Mouse (Mus musculus) heart, postnatal 4 days (tissue): Measurements from ENCODE around the gene Plcb3. TPM values are rescaled to one million over a fixed set of nuclear protein-coding genes. Genes with fewer than 3 reads are reported as not detected.

Source experiments
- DNase-seq: peaks from one replicate; pipeline ENCODE4 v3.0.0; 2021
- total RNA-seq, 2 experiments: library from RNA; stranded (reverse); gene quantifications; 2 replicates each; pipeline ENCODE4 v1.2.3; 2021

Gene Plcb3
- total RNA-seq, 2 experiments from 2014 or later = 17.4 to 19.9 TPM

- no peak for DNase-seq
These were observed 14.4 kb upstream of the Plcb3 start for GRCm38 (mm10) chr19:6990712-6991111.

DNA sequence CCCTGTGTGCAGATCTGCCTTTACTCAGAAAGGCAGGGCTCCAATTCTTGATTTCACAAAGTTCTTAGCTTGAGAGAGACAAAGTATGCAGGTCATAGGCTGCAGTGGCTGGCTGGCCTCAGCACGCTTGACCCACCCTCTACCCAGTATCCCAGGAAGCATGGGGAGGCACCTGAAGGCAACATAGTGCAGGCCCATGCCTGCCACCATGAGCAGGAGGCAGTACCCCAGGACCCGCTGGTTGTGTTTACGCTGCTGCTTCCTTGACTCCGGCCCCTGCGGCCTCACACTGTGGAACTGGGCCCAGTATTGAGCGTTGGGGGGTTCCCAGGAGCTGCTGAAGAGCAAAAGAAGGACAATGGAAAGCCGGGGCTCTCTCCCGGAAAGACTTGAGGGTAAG, 13.0 kb upstream of the Plcb3 start:
- DNase-seq = no peak

DNA sequence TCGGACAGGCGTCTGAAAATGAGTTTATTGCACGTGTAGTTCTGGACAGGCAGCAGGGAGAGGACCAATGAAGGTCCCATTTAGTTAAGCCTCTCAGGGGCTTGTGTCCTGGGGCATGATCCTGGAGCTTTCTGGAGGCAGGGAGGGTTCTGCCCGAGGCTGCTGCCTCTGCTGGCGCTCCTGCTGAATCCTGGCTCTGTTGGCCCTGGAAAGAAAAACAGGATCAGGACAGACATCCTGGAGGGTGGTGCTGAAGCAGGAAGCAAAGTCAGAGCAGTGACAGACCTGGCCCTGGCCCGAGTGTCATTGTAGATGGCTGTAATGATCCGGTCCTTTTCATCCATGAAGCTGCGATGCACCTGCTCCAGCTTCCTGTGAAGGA, 11.6 kb upstream of the Plcb3 start:
- no peak for DNase-seq

DNA sequence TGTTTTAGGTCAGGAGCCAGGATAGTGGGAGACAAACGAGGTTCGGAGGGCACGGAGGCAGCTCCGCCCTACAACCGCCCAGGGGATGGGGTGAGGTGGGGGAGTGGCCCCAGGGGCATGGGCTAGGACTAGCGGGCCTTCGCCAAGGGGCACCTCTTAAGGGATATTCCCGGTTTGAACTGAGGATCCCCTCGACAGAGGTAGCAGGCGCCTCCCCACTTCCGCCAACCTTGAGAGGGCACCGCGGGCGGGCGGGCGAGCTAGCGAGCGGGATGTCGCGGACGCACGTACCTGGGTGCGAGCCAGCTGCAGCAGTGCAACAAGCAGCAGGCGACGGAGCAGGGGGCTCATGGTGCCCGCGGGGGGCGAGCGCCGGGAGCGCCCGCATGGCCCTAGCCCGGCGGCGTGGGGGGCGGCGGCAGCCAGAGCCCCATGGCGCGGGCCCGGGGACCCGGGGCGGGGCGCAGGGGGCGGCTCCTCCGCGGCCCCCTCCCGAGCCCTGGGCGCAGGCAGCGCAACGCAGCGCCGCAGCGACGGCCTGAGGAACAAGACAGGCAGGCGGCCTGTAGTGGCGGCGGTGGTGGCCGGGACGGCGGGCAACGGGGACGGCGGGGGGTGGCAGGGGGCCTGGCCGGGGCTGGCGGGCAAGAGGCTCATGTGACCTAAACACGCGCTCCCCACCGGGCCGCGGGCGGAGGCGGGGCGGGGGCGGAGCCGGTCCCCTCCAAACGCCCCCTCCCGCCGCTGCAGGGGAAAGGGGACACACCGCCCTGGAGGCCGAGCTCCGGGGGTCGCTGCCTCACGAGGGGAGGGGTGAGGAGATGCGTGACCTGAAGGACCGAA, 11.0 kb upstream of the Plcb3 start, which contains the start of gene Vegfb:
Vegfb (minus strand) TSS at position 591 of the 843 bp plus-strand sequence.
- DNase-seq = peak; percentile 76

- no peak for DNase-seq
These were observed 9.9 kb upstream of the Plcb3 start for GRCm38 (mm10) chr19:6985951-6986708.

DNA sequence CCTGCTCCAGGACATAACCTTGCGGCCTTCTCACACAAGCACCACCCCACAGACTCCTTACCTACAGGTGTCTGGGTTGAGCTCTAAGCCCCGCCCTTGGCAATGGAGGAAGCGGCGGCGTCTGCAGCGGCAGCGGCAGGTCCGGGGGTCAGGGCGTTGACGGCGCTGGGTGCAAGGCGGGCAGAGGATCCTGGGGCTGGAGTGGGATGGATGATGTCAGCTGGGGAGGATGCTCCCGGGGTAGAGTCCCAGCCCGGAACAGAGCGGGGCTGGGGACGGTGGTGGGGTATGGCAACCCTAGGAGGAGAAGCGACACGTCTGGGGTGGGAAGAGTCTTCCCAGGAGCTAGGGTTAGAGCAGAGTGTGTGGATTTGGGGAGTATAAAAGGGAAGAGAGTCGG, 9.0 kb upstream of the Plcb3 start:
- DNase-seq = no peak

- DNase-seq = no peak
These were observed 7.4 kb upstream of the Plcb3 start for GRCm38 (mm10) chr19:6983621-6984020.

DNA sequence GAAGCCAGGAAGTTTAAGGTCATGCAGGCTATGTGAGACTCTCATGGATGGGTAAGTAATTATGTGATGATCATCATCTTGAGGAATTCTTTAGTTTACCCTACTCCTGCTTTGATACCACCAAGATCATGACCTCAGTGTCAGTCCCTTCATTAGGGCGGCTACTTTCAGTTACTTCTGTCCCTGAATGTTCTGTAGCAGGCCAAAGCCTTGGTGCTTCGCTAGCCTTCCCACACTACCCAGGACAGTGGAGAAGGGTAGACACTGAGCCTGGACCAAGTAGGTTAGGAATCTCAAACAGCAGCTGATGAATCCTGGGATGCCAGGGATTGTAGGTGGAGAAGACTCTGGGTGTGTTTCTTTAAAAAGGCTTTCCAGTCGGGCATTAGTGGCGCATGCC, 5.2 kb upstream of the Plcb3 start:
- no peak for DNase-seq

DNA sequence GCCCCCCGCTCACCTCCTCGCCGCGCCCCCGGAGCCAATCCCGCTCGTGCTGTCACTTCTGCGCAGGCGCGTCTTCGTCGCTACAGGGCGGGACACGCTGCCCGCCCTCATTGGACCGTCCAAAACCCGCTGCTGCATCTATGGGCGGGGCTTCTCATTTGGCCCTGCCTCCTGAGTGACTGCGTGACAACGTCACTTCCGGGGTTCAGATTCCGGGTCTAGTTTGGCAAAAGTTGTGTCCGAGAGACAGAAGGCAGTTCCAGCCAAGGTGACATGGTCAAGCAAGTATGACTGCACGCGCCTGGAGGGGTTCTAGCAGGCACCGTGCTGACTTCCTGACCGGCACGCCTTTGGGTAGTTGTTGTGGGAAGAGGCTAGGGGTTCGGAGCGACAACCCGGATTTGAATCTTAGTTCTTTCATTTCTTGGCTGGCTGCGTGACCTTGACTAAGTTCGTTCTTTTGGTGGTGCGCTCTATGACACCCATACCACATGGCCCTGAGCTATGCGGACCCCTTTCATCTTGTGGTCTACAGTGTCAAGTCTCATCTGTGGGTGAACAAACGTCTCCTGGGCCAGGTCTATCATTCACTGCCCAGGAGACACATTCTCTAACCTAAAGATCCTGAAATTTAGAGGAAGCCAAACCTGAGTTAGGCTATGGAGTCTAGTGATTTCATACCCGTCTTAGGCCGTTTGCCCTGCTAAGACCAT, 4.3 kb upstream of the Plcb3 start, which contains the start of gene Fkbp2:
Fkbp2 (minus strand) TSS at position 121 of the 713 bp plus-strand sequence.
- peak; percentile 99 for DNase-seq

- peak; percentile 100 for DNase-seq
These were observed 3.5 kb upstream of the Plcb3 start for GRCm38 (mm10) chr19:6979486-6980380.

DNA sequence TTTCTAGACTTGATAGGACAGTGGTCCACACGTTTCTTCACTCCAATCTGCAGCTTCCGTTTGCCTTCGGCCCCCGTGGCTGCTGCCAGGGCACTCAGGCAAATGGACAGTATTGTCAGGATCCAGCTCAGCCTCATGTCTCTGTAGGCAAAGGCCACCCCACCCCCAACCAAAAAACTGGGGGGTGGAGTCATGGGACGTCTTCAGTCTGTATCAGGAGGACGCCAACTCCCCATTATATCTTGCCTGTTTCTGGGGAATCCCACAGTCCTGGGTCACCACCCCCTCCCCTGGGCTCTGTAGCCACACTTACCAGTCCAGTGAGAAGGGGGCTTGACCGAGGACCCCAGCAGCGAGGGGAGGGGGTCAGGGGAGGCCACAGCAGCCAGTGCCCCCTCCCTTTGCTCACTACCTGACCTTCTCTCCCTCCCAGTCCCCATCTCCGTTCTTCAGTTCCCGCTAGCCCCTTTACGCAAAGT, 2.8 kb upstream of the Plcb3 start:
- peak; percentile 38 for DNase-seq

DNA sequence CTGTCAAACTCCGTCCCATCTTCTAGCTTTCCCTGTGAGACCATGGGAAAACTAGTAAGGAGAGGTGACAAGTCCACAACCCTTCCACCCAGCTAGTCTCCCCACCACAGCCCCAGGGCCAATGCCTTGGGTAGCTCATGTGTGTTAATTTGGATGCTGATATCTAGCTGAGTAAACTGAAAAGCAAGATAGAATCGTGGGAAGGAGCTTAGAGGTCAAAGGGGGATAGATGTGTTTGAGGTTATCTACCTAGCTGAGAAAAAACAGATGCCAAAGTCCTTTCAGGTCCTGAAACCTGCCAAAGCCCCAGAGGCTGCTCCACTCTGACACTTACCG, 2.3 kb upstream of the Plcb3 start:
- no peak for DNase-seq

DNA sequence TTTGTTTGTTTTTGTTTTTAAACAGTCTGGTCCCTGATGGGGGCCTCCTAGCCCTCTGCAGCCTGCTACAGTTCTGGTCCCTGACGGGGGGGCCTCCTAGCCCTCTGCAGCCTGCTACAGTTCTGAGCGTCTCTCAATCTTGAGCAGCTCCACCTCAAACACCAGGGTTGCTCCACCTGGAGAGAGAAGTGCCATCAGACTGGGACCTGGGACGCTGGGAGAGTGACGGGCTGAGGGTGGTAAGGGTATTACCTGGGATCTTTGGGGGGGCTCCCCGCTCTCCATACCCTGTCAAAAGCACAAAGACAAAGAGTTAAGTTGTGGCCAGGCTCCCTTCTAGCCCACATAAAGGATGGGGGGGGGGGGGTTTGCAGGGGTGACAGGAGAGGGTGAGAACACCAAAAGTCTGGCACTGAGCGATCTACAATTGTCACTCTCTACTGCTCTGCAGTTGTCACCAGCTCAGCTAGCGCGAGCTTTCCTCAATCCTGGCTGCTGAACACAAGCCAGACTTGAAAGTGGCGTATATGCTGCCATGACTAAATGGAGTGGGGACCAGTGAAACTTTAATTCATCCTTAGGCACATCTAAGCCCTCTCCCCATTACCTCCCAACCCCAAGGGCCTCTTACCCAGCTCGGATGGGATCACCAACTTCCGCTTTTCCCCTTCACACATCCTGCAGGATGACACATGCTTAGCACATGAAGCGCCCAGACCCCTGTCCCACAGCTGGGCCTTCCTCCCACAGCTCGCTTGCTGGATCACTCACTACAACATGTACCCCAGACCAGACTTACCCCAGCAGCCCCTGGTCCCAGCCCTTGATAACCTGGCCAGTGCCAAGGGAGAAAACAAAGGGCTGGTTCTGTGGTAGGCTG, 1.7 kb upstream of the Plcb3 start:
- no peak for DNase-seq

GRCm38 (mm10) chr19:6974211-6975205, 1.8 kb downstream of the Plcb3 start, which contains the start of gene Ppp1r14b:
Ppp1r14b (plus strand) TSS chr19:6974968.
- DNase-seq = peak; percentile 88

GRCm38 (mm10) chr19:6973581-6974190, 2.6 kb downstream of the Plcb3 start:
- no peak for DNase-seq

GRCm38 (mm10) chr19:6972247-6972917, 3.9 kb downstream of the Plcb3 start:
- no peak for DNase-seq

DNA sequence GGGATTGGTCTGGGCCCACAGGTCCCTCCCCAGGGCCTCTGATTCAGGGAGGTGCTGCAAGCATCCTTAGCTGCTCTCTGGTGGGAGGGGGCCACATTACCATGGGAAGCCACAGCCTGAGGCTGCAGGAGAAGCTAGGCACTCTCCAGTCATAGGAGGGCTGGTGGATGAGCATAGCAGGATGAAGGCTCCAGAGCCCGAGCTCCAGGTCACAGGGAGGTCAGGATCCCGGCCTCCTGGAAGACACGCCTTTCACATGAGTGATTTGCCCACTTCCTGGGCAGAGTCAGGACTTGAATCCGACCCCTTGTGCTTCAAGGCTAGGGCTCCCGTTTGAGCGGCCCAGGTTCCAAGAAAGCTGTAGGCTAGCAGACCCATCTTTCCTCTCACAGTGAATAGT, 4.6 kb downstream of the Plcb3 start:
- no peak for DNase-seq

- no peak for DNase-seq
These were observed 5.7 kb downstream of the Plcb3 start for GRCm38 (mm10) chr19:6970460-6971085.
